Comparison of ENCODE assay signal across 8 mouse cellular contexts in genomic region chr8:120368814-120369649, GRCm38 (mm10).
A peak's percentile ranks its signal among the peaks of the same experiment; 100 is the strongest.
DNase-seq lines count a peak whose midpoint lies in the region; ATAC-seq and TF ChIP-seq lines count a peak whose summit lies in the region.

No protein-coding gene starts in this region.

- H3K36me3 ChIP-seq in embryonic facial prominence, embryonic 14.5 days (ENCODE audit: control insufficient read depth, insufficient read depth, low read length) = no peaks in the 10 kb centered on the region
- no peaks in the 10 kb centered on the region for H3K36me3 ChIP-seq in limb, embryonic 13.5 days
- H3K36me3 ChIP-seq in midbrain, postnatal 0 days (ENCODE audit: insufficient read depth, low read length) = no peaks in the 10 kb centered on the region

- H3K4me1 ChIP-seq in embryonic facial prominence, embryonic 14.5 days (ENCODE audit: control insufficient read depth, insufficient read depth, low read length) = peaks cover 16% of the 10 kb centered on the region
- H3K4me1 ChIP-seq in limb, embryonic 13.5 days = peaks cover 61% of the 10 kb centered on the region
- no peaks in the 10 kb centered on the region for H3K4me1 ChIP-seq in midbrain, postnatal 0 days (ENCODE audit: insufficient read depth, low read length)

- H3K27me3 ChIP-seq in embryonic facial prominence, embryonic 14.5 days (replicated peaks; ENCODE audit: control insufficient read depth, insufficient read depth, low read length) = no peaks in the 10 kb centered on the region
- H3K27me3 ChIP-seq in limb, embryonic 13.5 days = no peaks in the 10 kb centered on the region
- no peaks in the 10 kb centered on the region for H3K27me3 ChIP-seq in midbrain, postnatal 0 days (ENCODE audit: insufficient read depth, low read length)

- ATAC-seq in embryonic facial prominence, embryonic 14.5 days (ENCODE audit: low read depth) = peak; percentile 78
- peak; percentile 59; the same call in 1 of the 2 replicates for ATAC-seq in limb, embryonic 13.5 days (ENCODE audit: low FRiP score, low read depth)
- ATAC-seq in midbrain, postnatal 0 days (ENCODE audit: low FRiP score) = peak; percentile 80

- 28% methylated on average over 10 of the region's 11 CpGs for WGBS in embryonic facial prominence, embryonic 14.5 days
- WGBS in limb, embryonic 13.5 days = 25% methylated on average over 11 of the region's 11 CpGs
- 34% methylated on average over 11 of the region's 11 CpGs for WGBS in midbrain, postnatal 0 days

- peak overlapping the region; percentile 36 for H3K4me2 ChIP-seq in embryonic facial prominence, embryonic 14.5 days (ENCODE audit: low read depth, low read length)
- peak overlapping the region; percentile 21 for H3K4me2 ChIP-seq in limb, embryonic 13.5 days (replicated peaks)
- no peak overlapping the region for H3K4me2 ChIP-seq in midbrain, postnatal 0 days (ENCODE audit: low read depth, low read length, poor library complexity, severe bottlenecking)

- H3K27ac ChIP-seq in embryonic facial prominence, embryonic 14.5 days (replicated peaks; ENCODE audit: low read depth, low read length) = peak overlapping the region; percentile 72
- peak overlapping the region; percentile 70 for H3K27ac ChIP-seq in limb, embryonic 13.5 days
- no peak overlapping the region for H3K27ac ChIP-seq in midbrain, postnatal 0 days (ENCODE audit: low read depth, low read length)

- H3K9ac ChIP-seq in embryonic facial prominence, embryonic 14.5 days (ENCODE audit: low read depth, low read length) = peak overlapping the region; percentile 14; the same call in 1 of the 2 replicates
- peak overlapping the region; percentile 35; the same call in 1 of the 2 replicates for H3K9ac ChIP-seq in limb, embryonic 13.5 days
- no peak overlapping the region for H3K9ac ChIP-seq in midbrain, postnatal 0 days (replicated peaks; ENCODE audit: low read length, poor library complexity, severe bottlenecking)

- H3K4me3 ChIP-seq in embryonic facial prominence, embryonic 14.5 days (ENCODE audit: low read depth, low read length) = no peak overlapping the region
- H3K4me3 ChIP-seq in limb, embryonic 13.5 days = no peak overlapping the region
- no peak overlapping the region for H3K4me3 ChIP-seq in midbrain, postnatal 0 days (ENCODE audit: low read depth, low read length)

- peak; percentile 97 for DNase-seq in 3T3-L1 (ENCODE audit: low read depth, low spot score)
- DNase-seq in adrenal gland, postnatal 36 days = peak; percentile 95 to 97
- peak; percentile 92 for DNase-seq in embryonic facial prominence, embryonic 14.5 days (ENCODE audit: low spot score)
- DNase-seq in heart, adult 8-10 months (ENCODE audit: low spot score) = peak; percentile 85
- DNase-seq in kidney, adult 9 months = peak; percentile 97
- peak; percentile 93 for DNase-seq in midbrain, postnatal 0 days (ENCODE audit: low spot score)
- DNase-seq in spleen, postnatal 10 days (ENCODE audit: low spot score in 2 of 2) = peak; percentile 87 to 96

- peak; percentile 49 for TF ChIP-seq CTCF in midbrain, postnatal 0 days (IDR thresholded peaks at IDR 0.05)

- no peaks in the 10 kb centered on the region for H3K9me3 ChIP-seq in embryonic facial prominence, embryonic 14.5 days (ENCODE audit: control insufficient read depth, low read length)
- H3K9me3 ChIP-seq in limb, embryonic 13.5 days = no peaks in the 10 kb centered on the region
- H3K9me3 ChIP-seq in midbrain, postnatal 0 days (ENCODE audit: low read length) = no peaks in the 10 kb centered on the region
